Mouse (Mus musculus) lung, postnatal 25 days (tissue): Measurements from ENCODE around the gene Polg2.
A peak's percentile ranks its signal among the peaks of the same experiment; 100 is the strongest.
"Not testable (repeated sequence)": the region's sequence is repeated elsewhere in the genome, so short reads cannot be mapped to it uniquely, and the experiment has no call there.

ENCODE experiments used
- DNase-seq: peaks from one replicate; pipeline ENCODE4 v3.0.0; 2022; ENCODE audit warnings: low spot score

Polg2 gene

DNA sequence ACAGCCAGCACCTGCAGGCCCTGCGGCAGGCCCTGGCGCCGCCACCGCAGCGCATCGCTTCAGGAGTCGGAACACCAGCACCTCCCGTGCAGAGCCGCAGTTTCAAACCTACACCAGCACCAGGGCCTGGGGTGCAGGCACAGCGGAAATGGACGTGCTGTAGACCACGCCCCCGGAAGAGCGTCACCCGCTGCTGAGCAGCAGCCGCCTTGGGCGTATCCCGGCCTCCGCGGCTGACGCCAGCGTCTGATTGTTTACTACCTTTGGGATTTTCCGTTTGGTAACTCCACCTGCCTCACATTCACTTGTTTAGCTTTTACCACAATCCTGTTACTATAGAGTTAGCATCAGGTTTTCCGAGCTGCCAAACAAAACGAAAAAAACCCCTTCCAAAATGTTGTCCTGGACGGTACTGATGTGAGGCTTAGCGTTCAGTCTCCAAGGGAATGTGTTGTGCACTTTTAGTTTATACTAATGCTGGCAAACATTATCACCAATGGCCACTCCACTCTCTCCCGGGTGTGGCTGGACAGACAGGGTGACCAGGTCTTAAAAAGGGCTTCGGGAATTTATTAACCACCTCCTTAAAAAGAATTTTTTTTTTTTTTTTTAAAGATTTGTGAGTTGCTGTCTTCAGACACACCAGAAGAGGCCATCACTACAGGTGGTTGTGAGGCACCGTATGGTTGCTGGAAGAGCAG lies at the start of gene Polg2:
Polg2 (minus strand) TSS at position 150 of the 701 bp plus-strand sequence.
- peak; percentile 95 for DNase-seq

DNA sequence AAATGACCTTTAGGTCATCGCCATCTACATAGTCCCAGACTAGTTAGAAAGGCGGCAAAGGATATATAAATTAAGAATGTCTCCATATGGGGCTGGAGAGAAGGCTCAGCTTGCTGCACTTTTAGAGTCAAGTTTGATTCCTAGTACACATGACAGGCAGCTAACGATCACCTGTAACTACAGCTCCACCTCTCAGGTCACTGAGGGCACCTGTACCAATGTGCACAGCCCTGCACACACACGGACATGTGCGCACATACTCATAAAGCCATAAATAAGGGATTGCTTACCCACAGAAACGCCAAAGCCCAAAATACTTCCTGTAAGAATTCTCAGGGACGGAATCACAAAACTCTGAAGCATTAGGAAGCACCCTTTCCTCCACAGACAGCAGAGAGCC lies 48.7 kb upstream of the Polg2 start:
- no peak for DNase-seq

DNA sequence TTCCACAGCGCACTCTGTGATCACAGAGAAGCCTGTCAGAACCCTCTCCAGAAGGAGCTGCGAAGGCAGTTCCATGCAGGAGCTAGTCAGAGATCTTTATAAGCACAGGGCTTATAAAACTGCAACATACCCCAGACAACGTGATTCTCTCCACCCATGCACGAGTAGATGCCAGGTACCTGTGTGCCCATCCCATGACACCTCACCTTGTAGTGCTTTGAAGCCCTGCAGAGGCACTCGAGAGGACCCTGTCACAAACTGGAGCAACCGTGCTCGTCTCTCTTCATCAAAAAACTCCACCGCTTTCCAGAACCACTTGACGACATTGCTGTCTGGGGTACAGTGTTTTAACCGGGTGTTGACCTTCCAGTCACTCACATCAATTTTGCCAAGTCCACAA lies 45.1 kb upstream of the Polg2 start:
- no peak for DNase-seq

DNA sequence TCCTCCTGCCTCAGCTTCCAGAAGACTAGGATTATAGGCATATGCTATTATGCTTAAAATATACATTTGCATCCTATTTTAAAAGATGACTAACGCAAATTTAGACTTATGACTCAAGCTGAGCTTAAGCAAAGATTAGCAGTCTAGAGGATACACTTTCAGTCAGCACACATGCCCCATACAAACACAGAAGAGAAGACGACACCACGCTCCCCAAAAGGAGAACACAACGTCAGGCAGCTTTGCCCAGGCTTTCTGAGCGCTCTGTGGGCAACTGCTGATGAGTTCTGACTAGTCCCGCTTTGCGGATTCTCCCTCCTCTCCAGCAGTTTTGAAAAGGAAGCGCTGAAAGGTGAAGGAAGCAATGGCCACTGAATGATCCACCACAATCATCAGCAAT lies 44.4 kb upstream of the Polg2 start:
- DNase-seq = no peak

DNA sequence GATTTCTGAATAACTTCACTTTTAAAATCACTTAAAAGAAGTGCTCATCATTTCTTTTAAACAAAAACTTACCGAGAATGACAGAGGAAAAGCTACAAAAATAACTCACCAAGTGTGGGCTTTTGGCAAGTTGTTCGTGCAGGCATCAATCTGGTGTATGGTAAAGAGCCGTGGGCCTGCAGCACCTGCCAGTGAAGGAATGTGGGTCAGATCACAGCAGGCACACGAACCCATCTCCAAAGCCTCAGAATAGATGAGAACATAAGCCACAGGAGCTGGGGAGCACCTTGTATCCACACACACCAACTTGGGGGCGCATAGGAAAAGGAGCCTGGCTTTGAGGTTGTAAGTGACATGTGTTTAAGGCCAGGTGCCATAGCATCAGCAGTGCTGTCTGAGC lies 43.6 kb upstream of the Polg2 start:
- DNase-seq = no peak

DNA sequence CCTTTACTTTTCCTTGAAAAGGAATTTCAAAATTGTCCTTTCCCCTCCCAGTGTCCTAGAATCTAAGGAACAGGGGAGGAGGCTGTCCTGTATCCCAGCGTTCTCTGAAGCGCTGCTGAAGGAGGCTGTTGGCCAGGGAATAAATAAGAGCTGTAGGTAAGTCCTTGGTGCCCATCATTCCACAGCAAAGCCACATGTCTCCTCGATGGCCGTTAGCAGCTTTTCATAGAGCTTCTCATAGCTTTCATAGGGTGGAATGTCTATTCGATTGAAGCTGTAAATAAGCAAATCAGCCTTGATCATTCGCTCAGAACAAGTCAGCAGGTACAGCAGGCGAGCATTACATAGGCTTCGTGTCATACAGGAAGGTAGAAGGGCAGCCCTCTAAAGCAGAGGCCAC lies 43.2 kb upstream of the Polg2 start:
- no peak for DNase-seq

DNA sequence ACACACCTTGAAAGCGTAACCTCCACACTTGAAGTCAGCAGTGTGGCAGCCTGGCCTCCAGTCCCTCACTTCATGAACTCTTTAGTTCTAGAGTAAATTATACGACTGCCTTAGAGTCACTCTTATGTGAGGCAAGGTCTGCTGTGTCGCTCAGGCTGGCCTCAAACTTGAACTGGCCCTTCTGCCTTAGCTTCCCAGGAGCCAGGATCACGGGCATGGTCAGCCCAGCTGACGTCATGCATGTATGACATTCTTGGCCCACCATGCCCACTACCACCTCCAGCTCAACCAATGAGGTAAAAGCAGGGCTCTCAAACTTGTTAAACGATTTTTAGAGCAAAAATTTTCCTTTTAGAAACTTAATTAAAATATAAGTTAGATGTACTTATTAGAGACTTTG lies 42.1 kb upstream of the Polg2 start:
- DNase-seq = no peak

DNA sequence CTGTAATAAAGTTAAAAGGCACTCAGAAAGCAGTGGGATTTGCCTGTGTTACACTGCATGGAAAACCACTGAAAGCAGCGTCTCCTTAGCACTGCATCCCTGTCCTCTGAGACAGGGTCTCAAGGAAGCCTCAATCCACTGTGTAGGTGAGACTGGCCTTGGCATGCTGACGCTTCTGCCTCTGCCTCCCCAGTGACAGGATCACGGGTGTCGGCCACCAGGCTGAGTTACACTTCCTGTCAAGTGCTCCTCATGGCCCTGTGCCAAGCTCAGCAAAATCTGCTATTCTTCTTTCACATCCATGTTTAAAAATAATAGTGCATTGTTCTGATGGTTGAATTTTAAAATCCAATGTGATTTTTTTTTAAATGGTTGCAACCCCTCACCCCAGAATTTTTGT lies 41.6 kb upstream of the Polg2 start:
- peak; percentile 57 for DNase-seq

DNA sequence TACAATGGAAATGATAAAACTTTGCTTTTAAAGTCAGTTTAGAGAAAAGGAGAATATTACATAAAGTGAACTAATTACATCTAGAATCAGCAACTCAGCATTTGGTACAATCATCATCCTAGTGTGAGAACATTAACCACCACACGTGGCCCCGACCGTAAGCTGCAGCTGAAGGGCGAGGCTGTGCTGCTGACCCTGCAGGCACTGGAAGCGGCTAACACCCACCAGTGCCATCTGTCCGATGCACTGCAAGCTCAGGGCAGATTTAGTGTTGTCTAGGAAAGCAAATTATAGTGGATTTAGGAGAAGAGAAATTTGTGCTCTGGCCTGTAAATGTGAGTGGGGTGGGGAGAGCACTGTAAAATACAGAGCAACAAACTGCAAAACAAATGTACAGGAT lies 40.9 kb upstream of the Polg2 start:
- DNase-seq = no peak

DNA sequence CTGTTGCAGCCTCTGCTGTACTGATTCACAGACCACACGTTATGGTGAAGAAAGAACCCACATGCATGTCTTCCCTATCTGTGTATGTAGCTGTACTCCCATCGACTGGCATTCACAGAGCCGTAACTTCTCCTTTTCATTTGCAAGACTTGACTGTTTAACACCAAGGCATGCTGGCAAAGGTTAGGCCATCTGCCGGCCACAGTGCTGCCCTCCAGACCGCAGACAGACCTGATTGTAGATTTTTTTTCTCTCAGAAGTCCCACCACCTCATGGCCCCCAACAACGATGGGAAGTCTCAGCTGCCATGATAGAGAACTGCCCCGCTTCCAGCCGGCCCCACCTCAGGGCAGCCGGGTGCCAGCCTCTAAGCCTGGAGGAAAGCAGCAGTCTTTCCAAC lies 40.3 kb upstream of the Polg2 start:
- DNase-seq = no peak

DNA sequence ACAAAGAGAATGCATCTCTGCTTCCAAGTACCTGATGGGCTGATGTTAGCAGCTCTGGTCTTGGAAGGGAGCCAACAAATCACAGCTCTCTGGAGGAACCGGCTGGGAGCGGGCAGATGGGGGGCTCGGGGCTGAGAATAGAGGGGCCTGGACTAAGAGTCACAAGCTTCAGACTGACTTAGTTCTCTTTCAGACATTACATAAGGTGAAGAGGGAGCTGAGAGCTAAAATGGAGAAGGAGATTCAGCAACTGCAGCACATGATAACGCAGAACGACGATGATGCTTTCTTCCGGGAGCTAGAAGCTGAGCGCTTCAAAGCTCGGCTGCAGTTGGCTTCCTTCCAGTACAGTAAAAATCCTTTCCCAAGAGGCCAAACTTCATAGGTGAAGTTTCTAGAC lies 39.0 kb upstream of the Polg2 start:
- no peak for DNase-seq

DNA sequence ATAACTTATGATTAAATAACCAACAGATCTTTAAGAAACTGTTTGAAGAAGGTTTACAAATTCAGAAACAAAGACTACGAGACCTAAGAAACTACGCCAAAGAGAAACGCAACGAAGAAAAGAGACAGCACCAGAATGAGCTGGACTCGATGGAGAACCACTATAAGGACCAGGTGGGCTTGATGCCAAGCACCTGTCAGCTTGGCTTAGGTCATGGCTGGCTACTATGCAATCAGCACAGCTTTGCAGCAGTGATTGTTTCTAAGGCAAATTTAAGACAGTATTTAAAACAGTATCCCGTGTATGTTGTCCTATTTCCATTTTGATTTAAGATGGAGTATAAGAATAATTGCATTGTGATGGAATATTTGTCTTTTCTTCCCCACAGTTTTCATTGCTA lies 38.5 kb upstream of the Polg2 start:
- DNase-seq = no peak

DNA sequence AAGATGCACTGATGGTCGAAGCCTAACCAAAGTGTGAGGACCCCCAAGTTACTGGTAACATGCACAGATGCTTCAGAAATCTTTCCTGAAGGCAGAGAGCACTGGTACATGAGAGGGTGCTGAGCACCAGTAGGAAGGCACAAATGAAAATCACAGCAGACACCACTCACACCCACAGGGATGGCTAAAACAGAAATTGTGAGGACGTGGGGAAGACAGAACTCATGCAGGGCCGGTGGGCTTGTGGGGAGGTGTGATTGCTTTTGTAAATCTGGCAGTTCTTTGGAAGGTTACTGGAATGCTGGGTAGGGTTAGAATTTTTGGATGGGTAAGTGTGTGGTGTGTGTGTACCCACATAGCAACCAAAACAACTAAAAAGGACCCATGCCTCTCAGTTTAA lies 37.8 kb upstream of the Polg2 start:
- DNase-seq = no peak

DNA sequence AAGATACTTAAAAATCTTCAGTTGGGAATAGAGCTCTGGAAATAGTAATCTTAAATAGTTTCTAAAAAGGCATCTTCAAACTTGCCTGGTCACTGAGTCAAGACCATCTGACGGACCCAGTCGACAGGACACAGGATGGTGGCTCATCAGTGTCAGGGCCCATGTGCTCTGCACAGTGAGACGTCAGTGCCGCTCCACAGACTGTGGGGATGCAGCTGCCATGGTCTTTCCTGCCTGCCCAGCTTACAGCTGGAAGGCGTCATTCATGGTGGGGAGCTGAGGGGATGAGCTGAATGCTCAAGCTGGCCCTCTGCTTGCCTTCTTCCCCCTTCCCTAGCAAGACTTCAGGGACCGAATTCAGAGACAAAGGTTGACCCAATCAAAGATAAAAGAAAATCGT lies 37.0 kb upstream of the Polg2 start:
- DNase-seq = no peak

DNA sequence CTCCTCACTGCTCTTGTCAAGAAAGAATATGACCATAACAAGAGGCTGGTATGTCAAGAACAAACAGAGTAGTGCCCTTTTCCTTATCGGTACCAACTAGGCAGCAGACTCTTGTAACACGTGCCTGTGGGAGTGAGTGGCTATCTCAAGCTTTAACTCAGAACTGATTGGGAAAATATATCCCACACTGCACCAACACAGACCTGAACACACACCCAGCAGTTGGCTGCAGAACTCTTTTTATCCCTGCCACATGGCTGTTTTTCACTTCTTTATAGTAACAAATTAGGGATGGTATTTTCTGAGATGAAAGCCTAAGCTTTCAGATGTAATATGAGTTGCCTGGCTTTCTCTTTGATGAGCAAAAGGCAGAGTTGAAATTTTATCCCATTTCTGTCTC lies 36.4 kb upstream of the Polg2 start:
- DNase-seq = no peak

DNA sequence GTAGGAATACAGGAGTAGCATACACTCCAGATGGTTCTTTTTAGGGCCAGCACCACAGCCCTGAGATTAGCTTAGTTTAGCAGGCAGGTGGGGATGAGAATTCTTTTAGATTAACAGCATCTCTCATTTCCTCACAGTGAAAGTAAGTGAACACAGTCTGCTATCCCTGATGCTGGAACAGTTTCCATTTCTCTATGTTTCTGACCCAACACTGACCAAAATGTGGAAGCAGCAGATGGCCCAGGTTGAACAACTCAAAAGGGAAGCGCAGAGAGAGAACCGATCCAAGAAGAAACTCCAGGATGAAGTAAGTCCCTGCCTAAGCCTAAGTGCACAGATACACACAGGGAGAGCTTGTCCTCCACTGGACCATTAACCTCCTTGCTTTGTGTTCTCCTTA lies 36.0 kb upstream of the Polg2 start:
- DNase-seq = no peak

DNA sequence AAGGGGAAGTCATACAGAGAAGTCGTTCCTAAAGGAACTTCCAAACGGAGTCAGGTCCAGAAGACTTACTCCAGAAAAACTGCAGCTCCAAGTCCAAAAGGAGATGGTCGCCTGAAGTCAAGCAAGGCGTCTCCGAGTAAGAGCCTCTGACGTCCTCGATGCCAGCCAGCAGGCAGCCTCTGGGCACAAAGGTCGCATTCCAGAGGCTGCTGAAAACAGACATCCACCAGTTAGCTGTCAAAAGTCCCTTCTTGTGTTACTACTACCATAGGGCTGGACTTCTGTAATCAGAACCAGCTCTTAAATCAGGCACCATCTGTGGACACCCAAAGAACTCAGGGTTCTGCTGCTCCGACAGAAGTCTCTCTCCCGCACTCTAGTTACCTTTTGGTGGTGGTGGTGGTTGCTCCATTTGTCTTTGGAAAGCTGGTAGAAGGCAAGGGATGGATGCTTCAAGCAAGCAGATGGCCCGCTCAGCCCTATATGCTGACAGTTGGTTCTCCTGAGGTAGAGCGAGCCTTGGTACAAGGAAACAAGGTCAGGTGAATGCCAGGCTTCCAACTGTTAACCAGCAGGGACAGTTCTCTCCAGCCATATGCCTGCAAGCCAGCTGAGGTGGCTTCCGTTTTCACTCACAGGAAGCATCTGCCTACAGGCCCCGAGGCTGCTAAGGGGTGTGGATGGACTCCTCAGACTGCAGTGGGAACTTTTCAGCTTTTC lies 35.4 kb upstream of the Polg2 start:
- DNase-seq = no peak

DNA sequence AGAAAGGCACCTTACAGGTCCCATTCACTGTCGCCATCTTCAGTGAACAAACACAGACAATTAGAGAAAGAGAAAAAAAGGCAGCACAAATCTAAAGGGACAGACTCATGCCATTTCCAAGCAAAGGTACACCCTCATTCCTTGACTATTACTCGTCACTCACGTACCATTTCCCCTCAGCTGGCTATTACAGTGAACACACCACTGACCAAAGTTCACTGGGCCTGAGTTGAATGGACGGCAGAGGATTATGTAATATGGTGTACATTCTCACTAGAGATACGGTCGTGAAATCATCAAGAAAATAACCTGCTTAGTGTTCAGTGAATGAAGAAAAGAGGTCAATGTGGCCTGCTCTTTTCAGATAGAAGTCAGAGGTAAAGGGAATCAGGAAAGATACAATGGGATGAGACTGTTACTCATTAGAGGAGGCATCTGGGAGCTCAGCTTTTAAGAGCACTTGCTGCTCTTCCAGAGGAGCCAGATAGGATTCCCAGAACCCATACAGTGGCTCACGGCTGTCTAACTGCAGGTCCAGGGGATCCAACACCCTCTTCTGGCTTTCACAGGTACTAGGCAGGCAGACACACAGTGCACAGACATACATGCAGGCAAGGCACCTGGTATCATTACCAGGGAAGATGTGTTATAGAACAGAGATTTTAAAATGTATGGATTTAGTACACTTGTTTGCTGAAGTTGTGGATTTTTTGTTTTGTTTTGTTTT lies 33.2 kb upstream of the Polg2 start:
- DNase-seq = no peak

DNA sequence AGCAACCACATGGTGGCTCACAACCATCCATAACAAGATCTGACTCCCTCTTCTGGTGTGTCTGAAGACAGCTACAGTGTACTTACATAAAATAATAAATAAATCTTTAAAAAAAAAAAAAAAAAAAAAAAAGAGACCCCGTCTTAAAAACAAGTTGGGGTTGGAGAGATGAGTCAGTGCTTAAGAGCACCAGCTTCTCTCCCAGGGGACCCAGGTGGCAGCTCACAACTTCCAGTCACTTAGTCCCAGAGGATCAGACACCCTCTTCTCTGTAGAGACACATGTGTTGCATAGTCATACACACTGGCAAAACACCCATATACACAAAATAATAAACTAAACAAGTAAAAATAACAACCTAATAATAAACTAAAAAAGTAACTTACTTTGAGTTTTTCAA lies 28.1 kb upstream of the Polg2 start:
- DNase-seq = not testable (repeated sequence)

DNA sequence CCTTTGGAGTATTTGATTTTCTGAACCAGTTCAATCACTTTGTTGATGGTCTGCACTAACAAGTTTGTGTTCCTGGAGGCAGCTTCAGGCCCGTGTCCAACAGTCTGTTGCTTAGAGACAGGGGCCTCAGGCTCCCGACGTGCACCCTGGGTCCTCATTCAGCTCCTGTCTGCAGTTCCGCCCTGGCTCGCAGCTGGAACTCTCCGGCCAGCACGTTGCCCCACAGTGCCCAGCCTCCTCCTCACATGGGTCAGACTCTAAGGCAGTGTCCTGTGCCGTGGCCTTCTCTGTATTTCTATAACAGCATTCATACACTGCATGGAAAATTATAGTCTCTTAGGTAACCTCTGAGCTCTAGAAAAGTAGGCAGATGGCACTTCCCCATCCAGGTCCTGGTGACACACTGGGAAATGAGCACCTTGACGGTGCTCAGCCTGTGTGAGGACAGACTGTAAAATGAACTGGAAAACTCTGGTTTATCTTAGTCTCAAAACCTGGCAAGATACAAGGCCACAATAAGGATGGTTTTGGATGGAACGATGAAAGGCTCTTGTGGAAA lies 22.8 kb upstream of the Polg2 start:
- no peak for DNase-seq

DNA sequence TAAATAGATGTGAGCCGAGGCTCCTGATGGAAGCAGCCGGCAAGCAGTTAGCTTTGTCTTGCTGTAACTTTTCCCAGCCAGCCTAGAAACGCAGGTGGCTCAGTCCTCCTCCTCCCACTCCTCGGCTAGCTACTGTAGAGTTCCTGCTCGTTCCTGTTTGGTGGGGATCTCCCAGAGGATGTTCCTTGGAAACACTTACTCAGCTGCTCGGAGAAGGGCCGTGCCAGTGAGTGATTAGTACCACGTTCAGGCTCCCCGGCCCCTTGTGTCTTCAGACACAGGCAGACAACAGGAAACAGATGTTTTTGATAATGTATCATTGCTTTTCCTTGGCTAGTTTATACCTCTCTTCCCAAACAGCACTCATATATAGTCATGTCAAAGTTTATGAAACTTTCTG lies 16.3 kb upstream of the Polg2 start:
- DNase-seq = no peak

DNA sequence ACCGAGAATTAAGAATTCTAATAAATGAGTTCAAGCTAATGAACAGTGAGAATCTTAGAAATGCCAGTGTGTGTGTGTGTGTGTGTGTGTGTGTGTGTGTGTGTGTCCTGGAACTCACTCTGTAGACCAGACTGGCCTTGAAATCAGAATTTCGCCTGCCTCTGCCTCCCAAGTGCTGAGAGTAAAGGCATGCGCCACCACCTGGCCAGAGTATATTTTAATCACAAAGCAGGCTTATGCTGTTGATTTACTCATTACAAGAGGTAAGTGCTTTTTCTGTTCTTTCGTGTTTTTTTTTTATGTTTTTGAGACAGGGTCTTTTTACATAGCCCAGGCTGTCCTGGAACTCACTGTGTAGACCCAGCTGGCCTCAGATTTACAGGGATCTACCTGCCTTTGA lies 14.5 kb upstream of the Polg2 start:
- no peak for DNase-seq

DNA sequence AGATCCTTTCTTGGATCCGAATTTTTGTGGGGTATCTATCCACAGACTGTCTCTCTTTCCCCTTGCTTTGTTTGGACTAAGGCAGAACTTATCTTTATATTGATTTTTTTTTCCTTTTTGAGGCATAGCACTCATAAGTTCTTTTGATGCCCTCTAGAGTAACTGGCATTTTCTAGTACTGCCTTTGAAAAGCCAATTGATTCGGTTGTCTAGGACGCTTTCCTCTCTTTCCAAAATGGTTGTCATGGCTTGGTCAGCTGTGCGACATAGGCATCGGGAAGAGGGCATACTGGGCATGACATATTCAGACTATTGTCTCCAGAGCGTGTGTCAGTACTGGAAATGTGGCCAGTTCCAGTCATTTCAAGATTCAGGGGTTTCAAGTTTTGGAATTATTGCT lies 10.3 kb upstream of the Polg2 start:
- DNase-seq = no peak
